Mouse (Mus musculus) heart, embryonic 16.5 days (tissue): ENCODE data around the gene Hyls1. TPM values are rescaled to one million over a fixed set of nuclear protein-coding genes. Genes with fewer than 3 reads are reported as not detected.

Experiments used
- ATAC-seq: fragments of 200-750 bp; cut with Nextera tagmentation; replicated peaks from 2 replicates; pipeline ENCODE4 v1.8.0; 2017; ENCODE audit warnings: moderate number of reproducible peaks; ENCODE audit not compliant: insufficient read depth, low FRiP score; ENCODE audit errors: extremely low read depth
- H3K27ac ChIP-seq: fragments of 300-500 bp; sonication (generic); 2 replicates; pipeline ENCODE4 v1.5.1; 2014; ENCODE audit warnings: mild to moderate bottlenecking, low read length, control low read depth, moderate library complexity
- H3K27me3 ChIP-seq: fragments of 300-500 bp; sonication (generic); 2 replicates; pipeline ENCODE4 v1.6.1; 2014; ENCODE audit warnings: low read length, mixed read lengths; ENCODE audit not compliant: control insufficient read depth, insufficient read depth
- H3K36me3 ChIP-seq: fragments of 300-500 bp; sonication (generic); 2 replicates; pipeline ENCODE4 v1.6.1; 2014; ENCODE audit not compliant: control insufficient read depth, insufficient read depth
- H3K4me1 ChIP-seq: fragments of 300-500 bp; sonication (generic); 2 replicates; pipeline ENCODE4 v1.6.1; 2014; ENCODE audit warnings: low read length, mixed read lengths; ENCODE audit not compliant: control insufficient read depth, insufficient read depth
- H3K4me2 ChIP-seq: fragments of 300-500 bp; sonication (generic); 2 replicates; pipeline ENCODE4 v1.6.1; 2014; ENCODE audit warnings: low read depth, mild to moderate bottlenecking, control low read depth, low read length
- H3K4me3 ChIP-seq: fragments of 300-500 bp; sonication (generic); 2 replicates; pipeline ENCODE4 v1.5.1; 2014; ENCODE audit warnings: mild to moderate bottlenecking, control low read depth, low read length
- H3K9ac ChIP-seq: fragments of 300-500 bp; sonication (generic); 2 replicates; pipeline ENCODE4 v1.6.1; 2014; ENCODE audit warnings: low read length, control low read depth
- H3K9me3 ChIP-seq: fragments of 300-500 bp; sonication (generic); replicated peaks from 2 replicates; pipeline ENCODE4 v1.6.1; 2016; ENCODE audit warnings: low read length; ENCODE audit not compliant: control insufficient read depth
- WGBS: fragments of 180-500 bp; shearing (Covaris S2); extraction: QIAGEN DNeasy Blood & Tissue Kit; methylation state at CpG from one replicate; pipeline ENCODE4 v1.1.7; 2014; 5-methylcytosine and 5-hydroxymethylcytosine counted together
- polyA plus RNA-seq: library from polyadenylated mRNA; unstranded; fragments of >200 nt; fragmentation: Nextera tagmentation; extraction: Ambion mirVana; gene quantifications from 2 replicates; pipeline ENCODE4 v1.2.1, GENCODE M21; 2015

The Hyls1 gene
- polyA plus RNA-seq, 1 experiment from 2014 or later, result 14.4 TPM

DNA sequence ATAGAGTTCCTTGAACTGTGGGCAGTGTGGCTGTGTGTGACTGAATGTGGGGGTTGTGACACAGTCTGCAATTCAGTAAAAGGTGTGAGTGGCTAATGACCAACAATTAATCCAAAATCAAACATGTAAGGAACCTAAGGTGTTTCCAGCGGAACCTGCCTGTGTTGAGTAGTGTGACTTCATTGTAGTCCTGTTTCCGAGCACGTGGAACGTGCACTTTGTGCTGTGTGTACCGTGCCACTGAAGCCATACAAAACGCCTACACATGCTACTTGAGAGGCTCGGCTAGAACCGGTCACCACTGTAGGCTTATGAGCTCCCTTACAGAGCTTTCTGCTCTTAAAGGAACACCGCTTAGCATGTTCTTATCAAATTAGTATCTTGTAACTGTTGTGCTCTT is 21.7 kb downstream of the Hyls1 start:
- ATAC-seq, result no peak
- 77% methylated on average over 9 of the region's 9 CpGs for WGBS
- H3K9me3 ChIP-seq, result no peaks in the 10 kb centered on the region

DNA sequence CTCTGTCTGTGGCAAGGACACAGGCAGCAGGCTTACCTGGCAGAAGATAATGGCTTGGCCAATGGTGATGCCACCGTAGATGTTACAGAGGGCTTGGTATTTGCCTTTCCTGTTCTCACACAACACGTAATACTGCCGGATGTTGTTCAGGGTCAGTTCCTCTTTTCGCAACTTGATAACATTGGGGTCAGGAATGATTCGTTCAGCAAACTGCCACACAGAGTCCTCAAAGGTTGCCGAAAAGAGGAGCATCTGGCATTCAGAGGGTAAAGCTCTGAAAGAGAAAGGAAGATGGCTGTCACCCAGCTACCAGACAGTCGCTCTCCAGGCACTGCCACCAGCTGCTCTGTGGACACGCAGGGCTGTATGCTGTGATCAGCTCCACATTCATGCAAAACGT is 23.5 kb downstream of the Hyls1 start:
- Histone ChIP-seq H3K27me3 (no peaks in the 10 kb centered on the region), H3K9me3 (no peaks in the 10 kb centered on the region), H3K36me3 (no peaks in the 10 kb centered on the region), H3K9ac (no peak overlapping the region), H3K4me2 (no peak overlapping the region), H3K27ac (no peak overlapping the region), H3K4me3 (no peak overlapping the region), H3K4me1 (no peaks in the 10 kb centered on the region)
- WGBS, result 58% methylated on average over 9 of the region's 9 CpGs
- ATAC-seq, result no peak

More for the DNA sequence above, 21.7 kb downstream of the Hyls1 start:
- no peak overlapping the region for H3K4me2 ChIP-seq
- H3K9ac ChIP-seq, result no peak overlapping the region
- no peaks in the 10 kb centered on the region for H3K27me3 ChIP-seq
- H3K36me3 ChIP-seq, result no peaks in the 10 kb centered on the region
- H3K4me1 ChIP-seq, result peaks cover 6% of the 10 kb centered on the region
- H3K4me3 ChIP-seq, result no peak overlapping the region
- no peak overlapping the region for H3K27ac ChIP-seq

DNA sequence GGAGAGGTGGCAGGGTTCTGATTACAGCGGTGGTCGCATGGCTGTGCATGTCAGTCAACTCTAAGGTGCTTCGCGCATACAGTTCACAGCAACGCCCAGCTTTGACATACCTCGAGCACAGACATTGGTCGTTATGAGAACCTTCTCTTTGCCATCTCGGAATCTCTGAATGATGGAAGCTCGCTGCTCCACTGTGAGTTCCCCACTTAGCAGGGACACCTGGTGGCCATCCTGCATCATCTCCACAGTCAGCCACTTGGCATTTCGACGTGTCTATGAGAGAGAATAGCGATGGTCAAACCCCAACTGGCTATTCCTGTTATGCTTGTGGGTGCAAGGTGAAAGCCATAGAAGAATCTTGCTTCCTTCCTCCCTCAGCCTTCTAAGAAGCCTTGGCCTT is 24.5 kb downstream of the Hyls1 start:
- Histone ChIP-seq H3K4me3 (no peak overlapping the region), H3K4me2 (no peak overlapping the region), H3K9me3 (no peaks in the 10 kb centered on the region), H3K4me1 (no peaks in the 10 kb centered on the region), H3K27me3 (no peaks in the 10 kb centered on the region), H3K27ac (no peak overlapping the region), H3K9ac (no peak overlapping the region), H3K36me3 (no peaks in the 10 kb centered on the region)
- WGBS, result 68% methylated on average over 12 of the region's 12 CpGs
- ATAC-seq, result no peak

DNA sequence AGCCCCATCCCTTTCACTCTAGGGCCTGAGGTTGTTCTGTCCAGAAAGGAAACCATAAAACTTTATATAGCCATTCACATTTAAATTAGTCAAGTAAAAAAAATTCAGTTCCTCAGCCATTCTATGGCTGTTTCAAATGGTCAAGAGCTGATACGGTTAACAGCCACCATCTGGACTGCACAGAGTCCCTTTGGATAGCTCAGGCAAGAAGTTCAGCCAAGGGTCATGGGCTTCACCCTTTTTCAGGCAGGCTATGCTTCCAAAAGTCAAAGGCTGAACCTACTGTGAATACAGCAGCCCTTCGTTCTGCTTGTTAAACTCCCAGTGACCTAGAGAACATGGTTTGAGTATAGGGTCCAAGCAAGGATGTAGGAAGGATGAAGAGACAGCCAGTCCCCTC is 25.5 kb downstream of the Hyls1 start:
- Histone ChIP-seq H3K4me2 (no peak overlapping the region), H3K27me3 (no peaks in the 10 kb centered on the region), H3K9me3 (no peaks in the 10 kb centered on the region), H3K4me3 (no peak overlapping the region), H3K4me1 (no peaks in the 10 kb centered on the region), H3K9ac (no peak overlapping the region), H3K36me3 (no peaks in the 10 kb centered on the region), H3K27ac (no peak overlapping the region)
- ATAC-seq, result 0 out of 2 replicates have a peak, but pooled peaks have one; percentile 28
- WGBS, result 63% methylated on average over 2 of the region's 2 CpGs

DNA sequence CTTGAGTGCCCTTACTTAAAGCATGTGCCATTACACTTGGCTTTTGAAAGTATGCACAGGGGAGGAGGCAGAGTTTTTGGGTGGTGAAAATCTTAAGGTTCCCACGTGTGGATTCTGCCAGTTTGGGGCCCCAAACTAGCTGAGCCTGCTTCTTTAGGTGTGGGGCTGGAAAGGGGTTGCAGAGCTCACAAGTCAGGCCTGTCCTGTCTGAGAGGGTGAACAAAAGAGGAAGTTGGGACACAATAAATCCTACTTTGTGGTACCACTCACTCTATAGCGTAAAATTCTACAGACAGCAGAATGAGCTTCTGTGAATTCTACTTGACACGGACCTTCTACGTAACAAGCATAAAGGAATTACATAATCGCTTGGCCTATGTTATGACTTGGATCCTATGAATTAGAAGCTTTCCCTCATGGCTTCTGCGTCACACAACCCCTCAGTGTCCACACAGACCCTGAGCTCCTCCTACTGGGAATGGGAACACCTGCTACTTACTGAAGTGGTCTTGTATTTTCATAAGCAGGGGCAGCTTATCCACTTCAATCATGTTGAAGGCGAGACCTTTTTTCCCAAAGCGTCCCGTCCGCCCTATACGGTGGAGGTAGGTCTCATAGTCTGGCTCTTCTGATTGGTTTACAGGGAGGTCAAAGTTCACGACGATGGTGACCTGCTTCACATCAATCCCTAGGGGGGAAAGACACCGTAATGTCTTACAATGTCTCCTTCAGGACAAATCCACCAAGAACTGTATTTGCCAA is 26.9 kb downstream of the Hyls1 start:
- no peaks in the 10 kb centered on the region for H3K36me3 ChIP-seq
- H3K4me2 ChIP-seq, result no peak overlapping the region
- H3K4me3 ChIP-seq, result no peak overlapping the region
- ATAC-seq, result no peak
- 80% methylated on average over 14 of the region's 14 CpGs for WGBS
- no peak overlapping the region for H3K9ac ChIP-seq
- no peaks in the 10 kb centered on the region for H3K4me1 ChIP-seq
- H3K27ac ChIP-seq, result no peak overlapping the region
- H3K27me3 ChIP-seq, result no peaks in the 10 kb centered on the region
- H3K9me3 ChIP-seq, result no peaks in the 10 kb centered on the region

DNA sequence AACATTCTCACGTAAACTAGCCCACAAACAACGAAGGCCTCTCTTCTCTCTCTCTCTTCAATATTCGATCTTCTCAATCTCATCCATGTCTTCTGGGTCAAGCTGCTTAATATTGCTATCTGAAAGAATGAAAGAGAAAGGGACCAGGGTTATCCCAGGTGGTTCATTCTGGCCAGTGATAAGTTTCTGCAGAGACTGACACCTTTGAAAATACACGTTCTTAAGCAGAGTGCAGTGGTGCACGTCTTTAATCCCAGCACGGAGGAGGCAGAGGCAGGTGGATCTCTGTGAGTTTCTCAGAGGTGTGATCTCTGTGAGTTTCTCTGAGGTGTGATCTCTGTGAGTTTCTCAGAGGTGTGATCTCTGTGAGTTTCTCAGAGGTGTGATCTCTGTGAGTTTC is 28.3 kb downstream of the Hyls1 start:
- no peak overlapping the region for H3K27ac ChIP-seq
- H3K4me1 ChIP-seq, result no peaks in the 10 kb centered on the region
- H3K9me3 ChIP-seq, result no peaks in the 10 kb centered on the region
- WGBS, result 58% methylated on average over 6 of the region's 6 CpGs
- no peak overlapping the region for H3K4me2 ChIP-seq
- H3K27me3 ChIP-seq, result no peaks in the 10 kb centered on the region
- H3K36me3 ChIP-seq, result no peaks in the 10 kb centered on the region
- H3K9ac ChIP-seq, result no peak overlapping the region
- ATAC-seq, result no peak
- no peak overlapping the region for H3K4me3 ChIP-seq

DNA sequence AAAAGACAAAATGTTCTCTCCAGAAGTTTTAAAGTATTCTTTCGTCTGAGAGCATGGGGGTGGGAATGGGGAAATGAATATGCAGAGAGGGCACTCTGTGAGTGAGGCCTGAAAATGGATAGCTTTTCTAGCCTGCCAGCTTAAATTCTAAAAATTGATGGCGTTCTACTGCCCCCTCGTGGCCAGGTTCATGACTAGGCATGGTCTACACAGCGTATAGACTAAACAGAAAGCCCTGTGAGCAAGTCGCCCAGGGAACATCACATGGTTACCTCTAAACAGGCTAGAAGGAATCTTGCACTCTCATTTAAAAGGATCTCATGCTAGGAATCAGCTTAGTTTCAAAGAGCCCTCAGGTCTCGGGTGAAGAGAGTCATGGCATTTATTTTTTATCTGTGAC is 28.7 kb downstream of the Hyls1 start:
- no peak overlapping the region for H3K4me2 ChIP-seq
- no peaks in the 10 kb centered on the region for H3K4me1 ChIP-seq
- no peaks in the 10 kb centered on the region for H3K36me3 ChIP-seq
- H3K9me3 ChIP-seq, result no peaks in the 10 kb centered on the region
- no peak overlapping the region for H3K4me3 ChIP-seq
- ATAC-seq, result no peak; the same call in 1 of the 2 replicates
- H3K9ac ChIP-seq, result no peak overlapping the region
- WGBS, result 9% methylated on average over 6 of the region's 6 CpGs
- H3K27me3 ChIP-seq, result no peaks in the 10 kb centered on the region
- H3K27ac ChIP-seq, result no peak overlapping the region

DNA sequence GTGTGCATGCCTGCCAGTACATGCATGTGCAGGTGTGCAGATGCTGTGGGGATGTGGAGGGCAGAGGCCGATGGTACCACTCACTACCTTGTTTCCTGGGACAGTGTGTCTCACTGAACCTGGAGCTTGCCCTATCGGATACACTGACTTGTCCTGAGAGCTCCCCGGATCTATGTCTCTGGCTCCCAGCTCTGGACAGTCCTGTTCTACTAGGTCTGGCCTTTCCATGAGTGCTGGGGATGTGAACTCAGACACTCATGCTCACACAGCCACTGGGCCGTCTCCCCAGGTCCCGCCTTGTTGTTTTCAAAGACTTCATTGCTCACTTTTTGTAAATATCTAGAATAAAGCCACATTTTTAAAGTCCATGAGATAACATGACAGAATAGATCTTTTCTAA is 29.2 kb downstream of the Hyls1 start:
- Histone ChIP-seq H3K27me3 (no peaks in the 10 kb centered on the region), H3K4me1 (no peaks in the 10 kb centered on the region), H3K36me3 (no peaks in the 10 kb centered on the region), H3K9me3 (no peaks in the 10 kb centered on the region), H3K27ac (no peak overlapping the region), H3K4me2 (no peak overlapping the region), H3K4me3 (no peak overlapping the region), H3K9ac (no peak overlapping the region)
- 77% methylated on average over 5 of the region's 5 CpGs for WGBS
- ATAC-seq, result no peak

DNA sequence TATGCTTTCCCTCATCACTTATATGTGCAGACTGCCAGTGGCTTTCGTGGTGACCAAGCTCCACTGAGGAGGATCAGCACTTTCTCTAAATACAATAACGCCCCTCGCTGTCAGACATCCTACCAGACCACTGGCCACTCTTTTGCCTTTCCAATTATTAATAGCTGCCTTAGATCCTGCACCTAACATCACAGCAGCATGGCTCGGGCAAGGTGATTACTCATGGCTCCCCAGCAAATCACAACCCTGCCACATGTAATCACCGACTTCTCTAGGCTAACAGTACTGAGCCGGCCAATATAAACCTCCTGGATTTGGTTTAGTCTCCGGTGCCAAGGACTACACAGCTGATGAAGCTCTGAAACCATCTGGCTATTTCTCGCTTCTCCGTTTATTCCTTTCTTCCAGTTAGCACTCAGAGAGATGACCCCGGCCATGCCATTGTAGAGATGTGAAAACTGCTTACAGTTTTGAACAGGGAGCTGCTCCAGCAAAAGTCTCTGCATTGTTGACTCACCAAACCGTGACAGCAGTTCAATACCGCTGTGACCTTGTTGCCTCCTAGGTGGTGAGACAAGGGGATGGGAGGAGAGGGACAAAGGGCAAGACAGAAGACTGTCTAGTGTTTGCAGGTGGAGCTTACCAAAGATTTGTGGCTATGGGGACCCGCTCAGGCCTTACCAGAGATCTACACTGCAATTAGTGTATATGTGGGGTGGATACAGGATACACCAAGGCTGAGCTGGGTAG is 31.0 kb downstream of the Hyls1 start:
- no peak overlapping the region for H3K9ac ChIP-seq

More for the DNA sequence above, 31.0 kb downstream of the Hyls1 start:
- Histone ChIP-seq H3K27ac (no peak overlapping the region), H3K4me3 (no peak overlapping the region), H3K36me3 (no peaks in the 10 kb centered on the region), H3K9me3 (no peaks in the 10 kb centered on the region), H3K4me1 (no peaks in the 10 kb centered on the region), H3K27me3 (no peaks in the 10 kb centered on the region), H3K4me2 (no peak overlapping the region)
- 78% methylated on average over 13 of the region's 13 CpGs for WGBS
- no peak for ATAC-seq
